Mouse (Mus musculus) kidney, adult 2 months (tissue): ENCODE measurements at regions not wholly inside any gene's neighbourhood (a gene's known extent, or its start where the extent isn't known, plus 50 kb on each side); places are given as distances from the start of the nearest gene placed in this dataset.

Experiments
- CTCF ChIP-seq: fragments of 200-500 bp; conservative IDR thresholded peaks from 2 replicates; pipeline ENCODE4 v1.5.1; 2011; ENCODE audit warnings: low read depth, mild to moderate bottlenecking, control low read depth, low read length, moderate library complexity, mixed read lengths; ENCODE audit not compliant: insufficient read depth, insufficient read length
- POLR2A ChIP-seq: fragments of 200-500 bp; IDR thresholded peaks from one replicate; pipeline ENCODE4 v1.6.1; 2011; ENCODE audit warnings: low read depth, low read length, control low read depth

DNA sequence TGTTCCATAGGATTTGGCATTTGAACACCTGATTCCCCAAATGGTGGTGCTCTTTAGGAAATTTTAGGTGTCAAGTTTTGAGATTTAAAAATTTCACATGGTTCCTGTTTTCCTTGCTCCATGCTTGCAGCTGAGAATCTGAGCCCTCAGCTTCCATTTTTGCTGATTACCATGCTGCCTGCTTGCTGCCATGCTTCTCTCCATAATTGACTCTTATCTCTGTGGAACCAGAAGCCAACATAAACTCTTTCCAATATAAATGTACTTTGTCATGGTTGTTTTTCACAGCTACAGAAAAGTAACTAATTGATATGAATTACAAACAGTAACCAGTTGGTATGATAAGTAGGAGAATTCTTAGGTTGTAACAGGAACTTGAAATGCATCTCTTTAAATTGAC is 1044.0 kb downstream of the Pla2g4a start:
- TF ChIP-seq CTCF: no peak
- TF ChIP-seq POLR2A: no peak
